19 mouse cellular contexts compared by ENCODE assay signal in genomic region chr10:8658934-8659294, GRCm38 (mm10).
"Had no signal": no experiment of that assay in that cellular context is flagged by ENCODE, and none has a peak within 500 bp of the region (broad histone marks: within the 10 kb centered on the region; RNA-seq: fewer than 3 reads in every experiment).

No protein-coding gene starts in this region.

- H3K27me3 ChIP-seq: kidney, embryonic 15.5 days; limb, embryonic 13.5 days; liver, embryonic 12.5 days; liver, embryonic 15.5 days; megakaryocyte, embryonic 14.5 days; midbrain, embryonic 13.5 days; neural tube, embryonic 13.5 days had no signal

- H3K4me3 ChIP-seq: kidney, embryonic 15.5 days; limb, embryonic 10.5 days; limb, embryonic 13.5 days; liver, embryonic 12.5 days; liver, embryonic 15.5 days; megakaryocyte, embryonic 14.5 days; midbrain, embryonic 10.5 days; midbrain, embryonic 13.5 days; myocyte; neural tube, embryonic 13.5 days had no signal

- DNase-seq: kidney, adult 8-10 months; kidney, postnatal 10 days; liver; retina, postnatal 1 day; right cerebral cortex, postnatal 25 days; thymus, adult 18-20 months; thymus, postnatal 36 days had no signal

- H3K4me2 ChIP-seq: kidney, embryonic 15.5 days; limb, embryonic 13.5 days; liver, embryonic 12.5 days; liver, embryonic 15.5 days; midbrain, embryonic 13.5 days; neural tube, embryonic 13.5 days had no signal

- ATAC-seq: intestine, postnatal 0 days; liver, embryonic 12.5 days; midbrain, embryonic 13.5 days; midbrain, embryonic 16.5 days had no signal

- H3K9ac ChIP-seq: kidney, embryonic 15.5 days; limb, embryonic 13.5 days; liver, embryonic 12.5 days; liver, embryonic 15.5 days; midbrain, embryonic 13.5 days; neural tube, embryonic 13.5 days had no signal

- H3K9me3 ChIP-seq: kidney, embryonic 15.5 days; limb, embryonic 10.5 days; limb, embryonic 13.5 days; liver, embryonic 12.5 days; liver, embryonic 15.5 days; midbrain, embryonic 10.5 days; midbrain, embryonic 13.5 days; neural tube, embryonic 13.5 days had no signal

- H3K36me3 ChIP-seq: kidney, embryonic 15.5 days; limb, embryonic 10.5 days; limb, embryonic 13.5 days; liver, embryonic 12.5 days; liver, embryonic 15.5 days; midbrain, embryonic 10.5 days; midbrain, embryonic 13.5 days; neural tube, embryonic 13.5 days had no signal

- H3K4me1 ChIP-seq: kidney, embryonic 15.5 days; limb, embryonic 13.5 days; liver, embryonic 12.5 days; liver, embryonic 15.5 days; megakaryocyte, embryonic 14.5 days; midbrain, embryonic 10.5 days; midbrain, embryonic 13.5 days; neural tube, embryonic 13.5 days had no signal

- H3K27ac ChIP-seq: kidney, embryonic 15.5 days; limb, embryonic 10.5 days; limb, embryonic 13.5 days; liver, embryonic 12.5 days; liver, embryonic 15.5 days; midbrain, embryonic 10.5 days; midbrain, embryonic 13.5 days; neural tube, embryonic 13.5 days had no signal
